Mouse (Mus musculus) kidney, postnatal 4 days (tissue): ENCODE data around the gene Lrmda.

ENCODE experiments used
- DNase-seq, 2 experiments: peaks; one replicate each; pipeline ENCODE4 v3.0.0; 2021; ENCODE audit warnings: mixed read lengths in 2 of 2

Gene Lrmda

DNA sequence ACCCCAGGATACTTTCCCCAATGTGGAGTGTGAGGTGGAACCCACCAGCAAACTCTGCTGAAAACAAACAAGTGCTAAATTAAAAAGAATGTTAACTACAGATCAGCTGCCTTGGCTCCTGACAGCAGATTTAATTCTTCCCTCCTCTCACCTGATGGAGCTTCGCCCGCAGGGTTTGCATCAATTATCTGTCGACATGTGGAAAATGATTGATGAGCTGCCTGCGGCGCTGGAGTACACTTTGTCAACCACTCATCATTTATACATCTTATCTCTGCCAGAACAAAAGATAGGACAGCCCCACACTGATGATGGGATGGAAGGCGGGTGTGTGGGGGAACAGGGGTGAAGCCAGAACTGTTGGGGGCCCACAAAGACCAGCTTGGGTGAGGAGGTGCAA lies 649.2 kb downstream of the Lrmda start:
- no peak for DNase-seq

DNA sequence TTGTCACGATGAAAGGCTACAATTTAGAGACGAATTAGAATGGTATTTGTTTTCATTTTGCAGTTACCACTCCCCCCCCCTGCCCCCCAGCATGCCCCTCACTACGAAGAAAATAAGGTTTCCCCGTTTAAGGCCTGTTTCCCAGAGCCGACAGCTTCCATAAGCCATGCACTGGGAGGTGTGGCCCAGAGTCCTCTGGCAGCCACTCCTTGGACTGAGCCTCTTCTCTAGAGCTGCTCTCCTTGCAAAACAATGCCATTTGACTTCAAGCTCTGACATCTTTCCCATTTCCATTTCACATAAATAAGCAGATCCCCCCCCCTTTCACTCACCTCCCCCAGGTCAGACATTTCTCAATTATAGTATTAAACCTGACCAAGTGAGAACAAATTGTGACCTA lies 654.1 kb downstream of the Lrmda start:
- DNase-seq: no peak

DNA sequence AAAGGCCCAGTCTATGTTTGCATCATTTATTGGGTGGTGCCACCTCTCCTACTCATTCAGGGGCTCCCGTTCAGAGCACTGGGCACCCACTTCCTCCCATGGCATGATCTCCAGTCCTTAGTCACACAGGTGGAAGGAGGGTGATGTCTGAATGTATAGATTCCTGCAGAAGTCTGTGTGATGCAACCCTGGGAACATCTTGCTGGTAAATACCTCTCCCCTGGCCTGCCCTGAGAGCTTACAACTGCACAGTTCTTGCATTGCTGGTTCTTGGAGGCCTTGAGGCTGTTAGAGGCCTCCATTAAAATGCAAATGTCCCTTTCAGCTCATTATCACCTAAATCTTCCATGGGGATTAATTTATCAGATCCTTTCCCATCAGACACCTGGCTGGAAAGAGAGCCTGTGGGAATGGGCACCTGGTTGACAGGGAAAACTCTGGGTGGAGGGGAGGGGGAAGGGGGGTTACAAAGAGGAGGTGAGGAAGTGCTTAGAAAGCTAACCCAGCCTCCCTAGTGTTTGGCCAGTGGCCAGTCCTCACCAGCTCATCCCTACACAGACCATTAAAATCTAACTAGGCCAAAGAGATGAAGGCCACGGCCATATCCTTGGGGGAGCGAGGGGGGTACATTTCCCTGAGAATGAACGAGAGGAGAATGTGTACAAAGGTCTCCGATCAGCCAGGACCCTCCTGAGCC lies 659.6 kb downstream of the Lrmda start:
- DNase-seq: peak; percentile 13 to 36

DNA sequence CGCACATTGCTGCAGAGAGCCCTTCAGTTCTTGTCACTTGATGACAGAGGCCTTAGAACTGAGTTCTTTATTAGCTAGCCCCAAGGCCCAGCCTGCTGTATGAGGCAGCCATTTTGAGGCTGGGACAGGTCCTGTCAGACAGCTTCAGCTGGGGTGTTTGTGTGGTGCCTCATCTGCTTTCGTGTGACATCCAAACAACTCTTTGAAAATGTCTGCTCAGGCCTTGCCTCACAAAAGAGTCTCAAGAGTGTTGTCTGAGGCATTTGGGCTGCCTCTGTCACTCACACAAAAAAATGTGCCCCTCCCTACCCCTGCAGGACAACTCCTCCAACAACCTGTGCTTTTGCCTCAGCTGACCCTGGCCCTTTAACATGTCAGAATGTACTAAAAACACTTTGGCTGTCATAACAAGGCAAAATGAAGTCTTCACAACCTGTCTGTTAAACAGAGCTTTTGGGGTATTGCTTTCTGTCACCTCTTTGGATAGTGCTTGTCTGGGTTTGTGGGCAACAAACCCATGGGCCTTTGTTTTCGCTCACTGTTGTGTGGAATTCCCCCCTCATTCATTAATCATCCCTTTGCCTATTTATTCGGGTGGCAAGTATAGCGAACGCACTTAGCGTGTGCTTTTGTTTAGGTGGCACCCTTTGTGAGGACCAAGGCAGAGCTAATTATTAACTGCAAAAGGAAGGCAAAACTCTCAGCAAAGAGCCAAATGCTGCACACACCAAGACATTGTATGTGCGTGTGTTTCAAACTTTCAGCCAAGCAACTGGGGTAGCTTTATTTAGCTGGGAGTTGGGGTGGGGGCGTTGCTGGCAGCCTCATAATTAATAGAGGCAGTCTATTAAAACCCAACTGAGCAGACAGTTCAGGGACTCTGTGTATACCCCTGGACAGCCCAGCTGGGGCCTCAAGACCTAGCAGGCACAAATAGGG lies 660.5 kb downstream of the Lrmda start:
- DNase-seq: peak; percentile 6 to 29

DNA sequence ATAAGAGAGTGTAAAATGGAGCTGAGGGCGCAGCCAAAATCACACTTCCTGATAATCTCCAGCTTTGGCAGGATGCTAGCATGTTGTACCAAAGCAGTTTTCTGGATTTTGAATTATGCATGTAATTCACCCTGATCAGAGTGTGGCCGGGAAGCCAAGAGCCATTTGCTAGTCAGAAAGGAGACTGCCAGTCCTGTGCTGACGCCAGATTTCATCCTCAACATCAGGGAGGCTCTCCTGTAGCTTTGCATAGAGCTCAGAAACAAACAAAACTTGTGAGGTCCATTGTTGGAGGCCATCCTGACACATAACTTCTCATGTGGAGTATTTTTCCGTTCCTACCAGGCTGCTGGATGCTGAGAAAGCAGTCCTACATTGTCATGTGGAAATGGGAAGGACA lies 667.4 kb downstream of the Lrmda start:
- DNase-seq: no peak

DNA sequence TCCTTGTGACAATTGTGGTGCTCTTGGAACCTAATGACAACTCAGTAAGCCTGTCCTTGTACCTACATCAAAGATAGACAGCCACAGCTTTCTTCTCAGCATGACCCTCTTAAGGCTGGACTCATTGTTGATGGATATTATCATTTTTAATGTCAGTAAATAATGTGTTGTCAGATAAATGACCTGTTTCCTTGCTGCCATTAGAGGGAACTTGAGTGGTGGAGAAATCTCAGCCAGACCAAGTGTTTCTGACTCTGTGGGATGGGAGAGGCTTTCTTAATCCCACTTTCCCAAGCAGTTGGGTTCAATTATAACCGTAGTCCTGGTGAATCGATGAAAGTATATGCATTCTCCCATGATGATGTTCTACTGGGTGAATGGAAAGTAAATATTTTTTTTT lies 668.9 kb downstream of the Lrmda start:
- no peak for DNase-seq

DNA sequence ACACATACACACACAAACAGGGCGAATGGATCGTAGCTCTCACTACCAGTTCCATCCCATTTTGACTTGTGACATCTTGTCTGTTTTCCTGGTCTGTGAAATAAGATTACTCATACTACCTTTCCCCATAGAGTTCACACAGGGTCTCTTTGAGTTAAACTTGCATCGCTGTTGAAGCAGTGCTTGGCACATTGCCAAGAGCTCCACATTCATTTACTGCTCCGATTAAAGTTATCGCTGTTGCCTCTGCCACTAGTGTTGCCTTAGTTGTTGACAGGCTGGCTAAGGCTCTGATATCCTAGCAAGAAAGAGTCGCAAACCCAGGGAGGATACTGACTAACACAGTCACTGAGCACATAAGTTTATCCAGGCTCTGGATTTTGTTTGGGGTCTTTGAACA lies 675.9 kb downstream of the Lrmda start:
- peak; percentile 66 to 75 for DNase-seq

DNA sequence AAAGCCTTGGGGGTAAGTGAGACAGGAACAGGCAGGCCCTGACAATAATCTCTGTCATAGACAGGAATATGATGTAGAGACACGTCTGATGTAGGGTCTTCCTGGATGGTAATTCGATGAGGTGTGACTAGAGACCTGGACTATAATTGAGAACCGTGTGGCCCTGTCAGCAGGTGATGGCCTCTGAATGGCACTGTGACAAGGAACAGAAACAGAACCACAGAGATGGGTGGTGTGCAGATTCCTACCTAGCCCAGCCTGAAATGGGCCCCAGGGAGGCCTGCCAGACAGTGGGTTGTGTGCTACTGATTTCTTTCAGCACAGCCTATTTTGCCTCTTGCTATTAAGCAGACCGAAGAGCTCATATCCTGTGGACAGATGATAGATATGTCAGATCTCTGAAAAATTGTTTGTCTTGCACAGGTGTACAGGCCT lies 676.4 kb downstream of the Lrmda start:
- no peak for DNase-seq

DNA sequence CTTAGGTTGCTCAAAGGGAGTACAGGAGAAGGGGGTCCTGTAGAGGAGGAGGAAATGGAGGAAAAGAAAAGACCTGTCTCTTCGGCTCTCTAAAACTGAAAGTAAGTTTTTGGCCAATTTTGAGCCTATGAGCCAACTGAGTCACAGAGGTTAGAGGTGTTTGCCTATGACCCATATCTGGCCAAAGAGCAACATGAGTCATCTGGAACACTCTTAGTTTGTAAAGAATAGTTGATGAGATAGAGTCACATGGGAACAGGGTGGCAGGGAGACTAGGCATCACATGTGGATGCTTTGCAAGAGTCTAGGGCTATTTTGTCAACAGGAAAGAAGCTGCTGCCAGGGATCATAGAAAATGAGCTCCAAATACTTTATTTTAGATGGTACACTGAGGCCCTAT lies 680.7 kb downstream of the Lrmda start:
- no peak for DNase-seq

DNA sequence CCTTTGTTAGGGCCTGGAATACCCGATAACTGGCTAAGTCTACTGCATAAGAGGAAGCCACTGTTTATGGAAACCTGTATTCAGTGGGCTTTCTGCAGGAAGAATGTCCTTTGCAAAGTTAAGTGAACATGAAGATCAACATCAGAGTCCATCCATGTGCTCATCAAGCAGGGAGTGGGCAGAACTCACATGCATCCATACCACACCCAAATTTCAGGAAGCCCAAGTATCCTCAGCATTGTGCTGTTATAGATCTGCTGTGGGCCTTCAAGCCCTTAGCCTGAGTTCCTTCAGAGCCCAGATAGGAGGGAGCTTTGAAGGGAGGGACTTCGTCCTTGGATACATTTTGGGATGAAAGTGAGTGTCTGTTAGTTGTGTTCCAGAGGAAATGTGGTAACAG lies 681.2 kb downstream of the Lrmda start:
- no peak for DNase-seq

DNA sequence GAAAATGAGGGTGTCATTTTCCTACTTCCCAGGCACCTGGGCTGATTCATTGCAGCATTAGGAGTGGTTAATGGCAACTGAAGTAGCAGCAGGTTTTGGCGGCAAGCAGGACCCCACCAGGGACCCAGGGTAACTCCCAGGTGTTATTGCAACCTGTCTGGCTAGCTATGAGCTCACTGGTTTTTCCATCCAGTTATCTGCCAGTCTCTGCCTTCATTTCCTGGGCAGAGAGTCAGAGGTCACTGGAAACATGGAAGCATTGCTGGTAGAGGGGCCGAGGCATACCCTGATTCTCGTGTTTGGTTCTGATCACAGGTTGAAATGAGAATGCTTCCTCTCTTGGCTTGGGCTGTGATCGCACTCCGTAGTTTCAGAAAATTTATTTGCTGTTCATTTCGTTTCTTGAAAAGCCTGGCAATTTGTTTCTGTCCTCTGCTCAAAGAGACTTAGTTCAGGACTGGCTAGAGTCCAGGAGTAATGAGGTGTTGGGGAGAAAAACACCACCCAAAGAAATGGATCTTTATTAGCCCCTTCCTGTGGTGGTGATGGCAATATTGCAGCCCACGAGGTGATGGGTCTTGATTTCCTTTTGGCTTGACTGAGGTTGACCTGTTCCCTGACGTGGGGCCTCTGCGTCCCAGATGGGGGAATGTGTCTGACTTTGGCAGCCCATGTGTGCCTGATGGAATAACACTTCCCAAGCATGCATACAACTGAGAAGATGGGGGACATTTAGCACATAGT lies 688.6 kb downstream of the Lrmda start:
- DNase-seq: no peak

DNA sequence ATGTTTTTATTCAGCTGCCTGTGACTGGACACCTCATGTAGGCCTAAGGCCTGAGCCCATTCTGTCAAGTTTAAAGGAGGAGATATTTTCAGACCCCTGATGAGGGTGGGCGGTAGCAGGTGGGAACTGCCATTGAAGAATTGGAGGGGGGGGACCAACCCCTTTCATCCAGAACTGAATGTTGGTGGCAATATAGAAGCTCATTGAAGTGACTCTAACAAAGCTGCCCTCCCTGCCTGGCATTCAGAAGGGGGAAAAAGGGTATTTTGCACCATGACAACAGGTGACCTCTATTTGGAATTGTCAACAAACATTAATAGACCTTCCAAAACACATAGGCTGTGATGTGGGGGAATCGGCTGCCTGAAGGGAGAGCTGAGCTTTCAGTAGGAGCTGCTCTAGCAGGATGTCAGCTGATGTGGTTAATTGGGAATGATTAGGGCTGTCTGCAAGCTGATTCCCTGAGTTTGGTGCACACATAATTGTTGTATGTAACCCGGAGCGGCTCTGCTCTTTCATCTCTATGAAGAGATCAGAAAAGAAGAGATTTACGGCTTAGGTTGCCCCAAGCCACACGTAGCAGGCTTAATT lies 690.7 kb downstream of the Lrmda start:
- DNase-seq: peak in 1 of 2 experiments; percentile 41

DNA sequence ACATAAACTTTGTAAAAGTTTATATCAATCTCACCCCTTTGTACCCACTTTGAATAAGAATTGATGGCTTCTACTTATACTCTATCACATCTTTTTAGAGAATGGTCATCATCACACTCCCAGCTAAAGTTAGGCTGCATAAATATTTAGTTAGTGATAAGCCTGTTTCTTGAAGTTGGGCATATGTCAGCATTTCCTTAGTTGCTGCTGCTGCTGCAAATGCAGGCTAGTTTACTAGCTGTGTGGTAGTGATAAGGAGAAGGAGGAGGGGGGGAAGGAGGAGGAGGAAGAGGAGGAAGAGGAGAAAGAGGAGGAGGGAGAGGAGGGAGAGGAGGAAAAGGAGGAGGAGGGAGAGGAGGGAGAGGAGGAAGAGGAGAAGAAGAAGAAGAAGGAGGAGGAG lies 692.9 kb downstream of the Lrmda start:
- DNase-seq: no peak

DNA sequence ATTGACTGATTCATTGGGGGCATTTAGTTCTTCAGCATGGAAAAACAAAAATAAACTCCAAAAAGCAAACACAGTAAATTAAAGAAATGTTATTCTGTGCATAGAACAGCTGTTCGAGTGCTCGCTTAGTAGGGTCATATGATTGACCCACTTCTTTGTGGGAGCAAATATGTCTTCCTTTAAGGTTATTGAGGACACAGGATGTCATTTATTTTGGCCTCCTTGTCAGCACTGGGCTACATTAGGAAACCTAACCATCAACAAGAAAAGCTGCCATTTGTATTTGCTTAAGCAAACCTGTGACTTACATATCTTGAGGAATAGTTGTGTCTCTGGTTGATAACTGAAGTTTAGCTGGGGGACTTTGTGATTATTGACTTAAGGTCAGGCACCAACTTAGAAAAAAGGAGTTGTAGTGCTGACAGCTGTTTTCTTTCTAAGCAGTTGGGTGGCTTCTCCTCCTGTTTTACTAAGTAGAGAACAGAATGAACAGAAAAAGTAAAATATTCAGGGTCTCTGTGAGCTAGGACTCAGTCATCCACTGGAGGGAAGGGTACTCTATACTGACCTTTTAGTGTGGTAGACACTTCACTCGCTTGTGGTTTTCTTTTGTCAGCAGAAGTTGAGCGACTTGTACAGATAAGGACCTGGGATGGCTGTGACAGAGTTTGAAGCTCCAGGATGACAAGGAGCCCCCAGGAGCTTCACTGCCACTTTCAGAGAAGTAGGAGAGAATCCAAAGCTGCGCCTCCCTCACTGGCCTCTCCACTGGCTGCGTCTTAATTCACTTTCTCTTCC lies 696.3 kb downstream of the Lrmda start:
- peak in 1 of 2 experiments; percentile 13 for DNase-seq

DNA sequence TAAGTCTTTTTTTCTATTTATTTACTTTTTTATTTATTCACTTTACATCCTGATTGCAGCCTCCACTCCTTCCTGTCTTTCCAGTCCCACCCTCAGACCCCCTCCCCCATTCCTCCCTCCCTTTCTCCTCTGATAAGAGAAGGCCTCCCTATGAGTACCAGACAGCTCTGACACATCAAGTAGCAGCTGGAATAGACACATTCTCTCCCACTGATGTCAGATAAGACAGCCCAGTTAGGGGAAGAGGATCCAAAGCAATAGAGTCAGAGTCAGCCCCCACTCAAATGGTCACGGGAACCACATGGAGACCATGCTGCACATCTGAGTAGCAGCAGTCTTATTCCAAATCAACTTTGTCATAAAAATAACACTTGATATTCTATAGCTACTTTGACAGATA lies 700.5 kb downstream of the Lrmda start:
- peak in 1 of 2 experiments; percentile 39 for DNase-seq

DNA sequence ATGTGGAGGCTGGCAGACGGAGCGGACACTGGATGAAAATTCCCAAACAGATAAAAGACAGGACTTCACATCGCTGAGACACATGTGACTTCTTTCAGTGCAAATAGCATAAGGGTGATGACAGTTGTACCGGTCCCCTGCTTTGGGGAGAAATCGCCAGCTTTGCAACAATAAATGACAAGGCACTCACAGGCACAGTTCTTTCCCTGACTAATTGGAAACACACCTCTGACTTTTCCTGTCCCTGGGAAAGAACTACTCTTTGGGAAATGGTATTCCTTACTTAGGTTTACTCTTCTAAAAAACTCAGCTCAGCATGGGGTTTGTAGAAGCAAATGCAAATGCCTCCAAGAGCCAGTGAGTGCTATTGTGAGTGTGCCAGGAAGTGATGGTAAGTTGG lies 702.3 kb downstream of the Lrmda start:
- no peak for DNase-seq

DNA sequence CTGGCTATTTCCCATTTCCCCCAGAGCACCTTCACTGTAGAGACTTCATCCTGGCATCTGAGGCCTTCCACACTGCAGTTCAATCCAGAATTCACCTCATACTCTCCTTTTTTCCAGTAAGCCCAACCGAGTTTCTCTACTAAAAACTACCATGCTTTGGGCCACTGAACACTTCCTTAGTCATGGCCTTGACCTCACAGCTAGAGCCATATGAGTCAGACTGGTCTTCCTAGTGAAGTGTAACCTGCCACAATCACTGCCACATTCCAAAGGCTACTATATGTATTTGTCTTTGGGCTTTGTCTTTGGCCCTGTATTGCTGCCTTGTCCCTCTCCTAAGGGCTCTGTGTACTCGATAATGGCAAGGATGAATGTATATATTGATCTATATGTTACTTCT lies 708.0 kb downstream of the Lrmda start:
- no peak for DNase-seq

DNA sequence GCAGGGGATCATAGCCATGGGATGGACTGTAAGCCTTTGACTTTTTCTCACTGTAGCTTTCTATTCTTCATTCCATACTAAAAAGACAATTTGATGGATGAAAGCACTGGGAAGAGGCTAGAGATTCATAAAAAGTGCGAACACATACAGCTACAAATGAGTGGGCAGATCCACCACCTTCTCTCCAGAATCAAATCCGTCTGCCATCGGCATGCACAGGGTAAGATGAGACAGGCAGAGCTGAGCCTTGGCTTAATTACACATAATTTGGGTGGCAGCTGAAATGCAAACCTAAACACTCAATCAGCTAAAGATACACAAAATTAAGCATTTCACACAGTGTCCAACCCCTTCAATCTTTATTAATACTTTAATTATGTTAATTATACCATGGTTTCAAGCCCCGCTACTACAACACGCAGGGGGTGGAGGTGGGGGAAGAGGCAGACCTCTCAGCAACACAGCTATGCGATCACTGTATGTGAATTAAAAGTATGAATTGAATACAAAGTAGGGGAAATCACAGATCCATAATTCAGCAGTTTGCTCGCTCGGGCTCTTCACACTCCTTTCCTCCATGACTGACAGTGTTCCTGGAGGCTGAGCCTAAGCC lies 709.2 kb downstream of the Lrmda start:
- no peak for DNase-seq

DNA sequence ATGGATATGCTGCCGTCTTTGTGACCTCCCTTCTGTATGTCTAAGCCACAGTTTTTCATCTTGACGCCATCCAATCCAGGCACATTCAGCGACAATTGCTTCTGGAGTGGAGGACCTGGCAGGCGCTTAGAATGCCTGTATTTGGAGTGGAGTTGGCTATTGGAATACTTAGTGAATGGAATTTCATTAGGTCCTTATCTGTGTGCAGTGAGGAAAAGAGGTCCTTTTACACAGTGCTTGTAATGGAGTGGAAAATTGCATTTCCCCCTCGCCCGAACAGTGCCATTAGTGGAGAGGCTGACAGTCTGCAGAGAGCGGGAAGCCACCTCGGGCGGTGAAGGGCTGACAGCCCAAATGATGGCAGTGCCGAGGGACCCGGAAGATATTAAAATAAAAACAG lies 719.1 kb downstream of the Lrmda start:
- peak in 1 of 2 experiments; percentile 18 for DNase-seq

DNA sequence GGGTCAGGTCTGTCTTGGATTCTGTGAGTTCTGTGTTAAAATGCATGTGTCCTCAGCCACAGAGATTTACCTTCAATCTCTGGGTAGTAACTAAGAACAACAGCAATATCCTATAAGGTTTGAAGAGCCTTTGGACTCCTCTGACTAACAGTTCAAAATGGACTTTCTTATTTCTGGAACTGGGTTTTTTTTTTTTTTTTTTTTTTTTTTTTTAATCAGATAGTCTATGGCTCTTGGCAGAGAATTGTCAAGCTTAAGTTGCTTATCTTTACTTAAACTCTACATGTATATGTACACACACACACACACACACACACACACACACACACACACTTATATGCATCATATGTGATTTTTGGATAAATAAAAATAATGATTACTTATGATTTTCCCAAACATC lies 723.0 kb downstream of the Lrmda start:
- no peak for DNase-seq

DNA sequence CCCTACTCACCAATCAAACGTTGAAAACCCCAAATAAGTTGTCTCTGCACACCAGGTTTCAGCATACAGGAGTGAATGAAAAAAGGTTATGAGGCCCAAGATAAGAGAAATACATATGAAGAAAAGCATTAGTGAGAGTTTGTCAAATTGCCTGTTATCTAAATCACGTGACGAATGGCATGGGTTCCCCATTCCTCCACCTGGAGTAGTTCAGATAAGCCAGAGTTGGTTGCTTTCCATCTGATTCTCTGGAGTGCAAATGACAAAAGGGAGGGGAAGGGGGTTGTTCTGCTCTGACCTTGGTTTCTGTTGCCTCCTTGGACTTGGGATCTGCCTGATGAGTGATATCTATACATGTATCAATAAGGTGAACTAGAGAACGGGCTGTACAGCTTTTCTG lies 723.8 kb downstream of the Lrmda start:
- DNase-seq: no peak

DNA sequence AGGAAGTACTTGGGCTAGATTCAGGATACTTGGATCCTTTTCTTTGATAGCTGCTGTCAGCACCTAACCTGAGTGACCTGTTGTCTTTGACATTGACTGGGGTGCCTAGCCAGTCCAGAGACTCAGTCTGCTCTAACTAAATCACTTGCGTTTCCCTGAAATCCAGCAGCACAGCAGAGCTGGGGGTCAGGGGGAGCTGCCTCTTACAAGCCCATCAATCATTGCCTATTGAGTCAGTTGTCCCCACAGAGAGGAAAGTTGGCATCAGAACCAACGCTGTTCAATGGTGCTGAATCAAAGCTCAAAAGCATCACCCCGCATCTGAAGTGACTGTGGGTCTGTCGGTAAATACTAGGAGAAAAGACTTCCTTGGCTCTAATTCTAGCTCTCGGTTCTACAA lies 725.2 kb downstream of the Lrmda start:
- DNase-seq: peak; percentile 22 to 46
